Mouse (Mus musculus): ENCODE data around the gene Artn. TPM values are rescaled to one million over a fixed set of nuclear protein-coding genes. Genes with fewer than 3 reads are reported as not detected.

The Artn gene
- polyA plus RNA-seq, 1 experiment, result 0.38 TPM

- WGBS, result 84% methylated on average over 14 of the region's 14 CpGs
- no peak for DNase-seq
- Histone ChIP-seq H3K4me3 (replicated peaks; ENCODE audit: insufficient read depth, low read depth, low read length) (no peak overlapping the region), H3K4me1 (ENCODE audit: control insufficient read depth, insufficient read depth, low read length) (no peaks in the 10 kb centered on the region; the same call in 1 of the 2 replicates), H3K27me3 (ENCODE audit: control insufficient read depth, insufficient read depth, low read length) (no peaks in the 10 kb centered on the region), H3K27ac (ENCODE audit: insufficient read depth, low read length) (no peak overlapping the region)
- no peak for TF ChIP-seq CTCF (IDR thresholded peaks at IDR 0.05; ENCODE audit: borderline replicate concordance, insufficient read depth, low read depth, low read length)
- TF ChIP-seq POLR2A (IDR thresholded peaks at IDR 0.05; ENCODE audit: borderline replicate concordance, insufficient read depth, low read length), result no peak
Measured at GRCm38 (mm10) chr4:117964346-117965025, 34.9 kb upstream of the Artn start.

DNA sequence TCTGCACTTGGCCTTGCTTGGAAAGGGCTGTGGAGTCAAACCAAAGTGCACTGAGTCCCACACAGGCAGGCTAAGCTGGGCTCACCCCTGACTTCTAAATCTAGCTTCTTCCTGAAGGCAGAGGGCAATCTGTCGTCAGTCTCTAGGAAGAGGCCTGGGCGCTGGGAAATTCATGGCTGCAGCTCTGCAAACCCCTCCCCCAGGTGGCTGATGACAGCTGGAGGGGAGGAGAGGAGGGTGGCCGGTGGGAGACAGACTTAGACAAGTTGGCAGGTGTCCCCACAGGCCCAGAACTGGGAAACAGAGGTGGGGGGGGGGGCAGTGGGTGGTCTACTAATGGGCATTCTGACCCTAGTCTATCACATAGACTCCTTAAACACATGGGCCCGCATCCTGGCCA, 27.9 kb upstream of the Artn start:
- Histone ChIP-seq H3K27ac (ENCODE audit: insufficient read depth, low read length) (no peak overlapping the region), H3K27me3 (ENCODE audit: control insufficient read depth, insufficient read depth, low read length) (no peaks in the 10 kb centered on the region), H3K4me3 (replicated peaks; ENCODE audit: insufficient read depth, low read depth, low read length) (no peak overlapping the region), H3K4me1 (ENCODE audit: control insufficient read depth, insufficient read depth, low read length) (no peaks in the 10 kb centered on the region)
- TF ChIP-seq POLR2A (IDR thresholded peaks at IDR 0.05; ENCODE audit: borderline replicate concordance, insufficient read depth, low read length) (no peak), CTCF (IDR thresholded peaks at IDR 0.05; ENCODE audit: borderline replicate concordance, insufficient read depth, low read depth, low read length) (no peak)
- 30% methylated on average over 4 of the region's 4 CpGs for WGBS
- no peak for DNase-seq

DNA sequence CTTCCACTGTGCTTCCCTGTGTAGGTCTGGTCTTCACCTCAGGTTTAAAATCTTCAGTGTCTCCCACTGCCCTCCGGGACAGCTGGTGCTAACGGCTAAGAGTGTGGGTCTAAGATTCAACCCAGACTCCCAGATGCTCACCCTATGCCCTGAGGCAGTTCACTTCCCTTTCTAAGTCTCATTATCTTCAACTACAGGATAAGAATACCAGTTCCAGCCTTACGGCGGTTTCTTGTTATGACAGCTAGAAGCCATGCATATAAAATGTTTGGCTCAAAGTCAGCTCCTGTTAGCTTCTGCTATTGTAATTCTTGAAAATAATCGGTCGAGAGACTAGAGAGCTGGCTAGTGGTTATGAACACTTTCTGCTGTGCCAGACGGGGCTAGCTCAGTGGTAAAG, 17.9 kb upstream of the Artn start:
- H3K4me1 ChIP-seq (ENCODE audit: control insufficient read depth, insufficient read depth, low read length), result peaks cover 11% of the 10 kb centered on the region
- WGBS, result 40% methylated on average over 7 of the region's 7 CpGs
- no peak for DNase-seq
- TF ChIP-seq CTCF (IDR thresholded peaks at IDR 0.05; ENCODE audit: borderline replicate concordance, insufficient read depth, low read depth, low read length) (no peak), POLR2A (IDR thresholded peaks at IDR 0.05; ENCODE audit: borderline replicate concordance, insufficient read depth, low read length) (no peak)
- no peaks in the 10 kb centered on the region for H3K27me3 ChIP-seq (ENCODE audit: control insufficient read depth, insufficient read depth, low read length)
- no peak overlapping the region for H3K4me3 ChIP-seq (replicated peaks; ENCODE audit: insufficient read depth, low read depth, low read length)
- no peak overlapping the region for H3K27ac ChIP-seq (ENCODE audit: insufficient read depth, low read length)

DNA sequence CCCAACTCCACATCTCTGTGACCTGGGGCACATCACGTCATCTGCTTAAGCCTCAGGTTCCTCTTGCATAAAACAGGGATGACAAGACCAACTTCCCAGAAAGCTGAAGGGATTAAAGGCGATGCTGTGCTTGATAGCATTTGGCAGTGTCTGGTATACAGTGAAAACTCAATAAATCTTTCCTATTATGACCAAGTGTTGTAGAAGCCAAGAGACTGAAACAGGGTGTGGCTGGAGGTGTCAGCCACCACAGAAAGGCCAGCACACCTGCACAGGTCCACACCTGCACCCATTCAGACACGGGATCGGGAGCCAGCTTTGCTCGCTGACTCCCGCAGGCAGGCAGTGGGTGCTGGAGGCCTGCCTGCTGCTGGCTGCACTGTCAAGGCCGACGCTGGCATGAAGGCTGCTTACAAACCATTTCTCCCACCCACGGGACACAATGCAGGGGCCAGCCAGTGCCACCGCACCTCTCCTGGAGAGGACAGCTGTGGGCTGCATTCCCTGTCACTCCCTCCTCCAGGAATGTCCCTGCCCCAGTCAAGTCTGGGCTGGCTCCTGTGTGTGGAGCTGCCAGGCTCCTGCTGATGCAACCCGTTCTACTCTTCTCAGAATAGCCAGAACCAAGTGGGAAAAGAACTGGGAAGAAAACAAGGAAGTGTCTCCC, 17.2 kb upstream of the Artn start:
- Histone ChIP-seq H3K27ac (ENCODE audit: insufficient read depth, low read length) (no peak overlapping the region), H3K4me3 (replicated peaks; ENCODE audit: insufficient read depth, low read depth, low read length) (no peak overlapping the region), H3K4me1 (ENCODE audit: control insufficient read depth, insufficient read depth, low read length) (peaks cover 11% of the 10 kb centered on the region), H3K27me3 (ENCODE audit: control insufficient read depth, insufficient read depth, low read length) (no peaks in the 10 kb centered on the region)
- DNase-seq, result no peak
- TF ChIP-seq POLR2A (IDR thresholded peaks at IDR 0.05; ENCODE audit: borderline replicate concordance, insufficient read depth, low read length) (no peak), CTCF (IDR thresholded peaks at IDR 0.05; ENCODE audit: borderline replicate concordance, insufficient read depth, low read depth, low read length) (no peak)
- 35% methylated on average over 11 of the region's 11 CpGs for WGBS

DNA sequence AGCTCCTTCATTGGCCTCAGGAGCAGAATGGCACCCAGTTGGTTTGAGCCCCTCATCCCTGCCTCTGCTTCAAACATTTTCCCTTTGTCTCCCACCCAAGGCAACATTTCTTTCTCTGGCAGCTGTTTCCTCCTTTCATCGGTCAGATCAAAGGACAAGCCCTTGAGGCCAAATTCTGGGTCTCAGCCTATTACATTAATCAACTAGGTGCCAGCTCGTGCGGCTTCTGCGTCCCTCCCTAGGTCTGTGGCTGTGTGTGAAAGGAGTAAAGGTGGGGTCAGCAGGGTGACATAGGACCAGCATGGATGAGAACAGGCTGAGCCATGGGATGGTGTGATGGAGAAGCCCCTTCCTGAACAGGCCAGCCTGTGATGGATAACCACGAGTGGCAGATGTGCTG, 13.8 kb upstream of the Artn start:
- no peak for DNase-seq
- peaks cover 11% of the 10 kb centered on the region for H3K4me1 ChIP-seq (ENCODE audit: control insufficient read depth, insufficient read depth, low read length)
- 74% methylated on average over 5 of the region's 5 CpGs for WGBS
- H3K4me3 ChIP-seq (replicated peaks; ENCODE audit: insufficient read depth, low read depth, low read length), result no peak overlapping the region
- H3K27me3 ChIP-seq (ENCODE audit: control insufficient read depth, insufficient read depth, low read length), result no peaks in the 10 kb centered on the region
- no peak overlapping the region for H3K27ac ChIP-seq (ENCODE audit: insufficient read depth, low read length)
- TF ChIP-seq CTCF (IDR thresholded peaks at IDR 0.05; ENCODE audit: borderline replicate concordance, insufficient read depth, low read depth, low read length) (no peak), POLR2A (IDR thresholded peaks at IDR 0.05; ENCODE audit: borderline replicate concordance, insufficient read depth, low read length) (no peak)

- DNase-seq, result no peak
- H3K27me3 ChIP-seq (ENCODE audit: control insufficient read depth, insufficient read depth, low read length), result no peaks in the 10 kb centered on the region
- no peak for TF ChIP-seq CTCF (IDR thresholded peaks at IDR 0.05; ENCODE audit: borderline replicate concordance, insufficient read depth, low read depth, low read length)
- no peak for TF ChIP-seq POLR2A (IDR thresholded peaks at IDR 0.05; ENCODE audit: borderline replicate concordance, insufficient read depth, low read length)
Measured at GRCm38 (mm10) chr4:117936964-117937363, 7.4 kb upstream of the Artn start.

DNA sequence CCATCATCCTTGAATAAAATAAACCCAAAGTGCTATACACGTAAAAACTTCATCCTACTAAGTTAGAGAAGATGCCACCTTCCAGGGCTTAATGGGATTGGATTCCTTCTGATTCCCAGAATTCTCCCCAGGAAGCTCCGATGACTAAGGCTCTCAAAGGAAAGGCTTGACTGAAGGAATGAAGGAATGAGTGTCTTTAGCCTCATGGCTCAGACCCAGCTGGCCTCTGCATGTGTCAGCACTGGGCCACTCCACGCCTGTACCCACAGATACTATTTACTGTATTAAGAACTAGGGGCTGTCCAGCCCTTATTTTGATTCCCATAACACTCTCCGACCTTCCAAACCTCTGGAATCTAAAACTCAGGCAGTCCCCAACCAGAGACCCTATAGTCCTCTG, 4.5 kb upstream of the Artn start:
- H3K27me3 ChIP-seq (ENCODE audit: control insufficient read depth, insufficient read depth, low read length), result no peaks in the 10 kb centered on the region; the same call in 1 of the 2 replicates
- H3K27ac ChIP-seq (ENCODE audit: insufficient read depth, low read length), result no peak overlapping the region
- no peak overlapping the region for H3K4me3 ChIP-seq (replicated peaks; ENCODE audit: insufficient read depth, low read depth, low read length)
- DNase-seq, result no peak
- TF ChIP-seq POLR2A (IDR thresholded peaks at IDR 0.05; ENCODE audit: borderline replicate concordance, insufficient read depth, low read length) (no peak), CTCF (IDR thresholded peaks at IDR 0.05; ENCODE audit: borderline replicate concordance, insufficient read depth, low read depth, low read length) (no peak)
- 84% methylated on average over 4 of the region's 4 CpGs for WGBS
- H3K4me1 ChIP-seq (ENCODE audit: control insufficient read depth, insufficient read depth, low read length), result peaks cover 6% of the 10 kb centered on the region; the same call in 1 of the 2 replicates

More at GRCm38 (mm10) chr4:117936964-117937363, 7.4 kb upstream of the Artn start:
- WGBS, result 98% methylated on average over 5 of the region's 5 CpGs
- Histone ChIP-seq H3K4me3 (replicated peaks; ENCODE audit: insufficient read depth, low read depth, low read length) (no peak overlapping the region), H3K27ac (ENCODE audit: insufficient read depth, low read length) (no peak overlapping the region), H3K4me1 (ENCODE audit: control insufficient read depth, insufficient read depth, low read length) (no peaks in the 10 kb centered on the region)

GRCm38 (mm10) chr4:117933248-117933647, 3.7 kb upstream of the Artn start:
- TF ChIP-seq CTCF (IDR thresholded peaks at IDR 0.05; ENCODE audit: borderline replicate concordance, insufficient read depth, low read depth, low read length) (no peak), POLR2A (IDR thresholded peaks at IDR 0.05; ENCODE audit: borderline replicate concordance, insufficient read depth, low read length) (no peak)
- no peaks in the 10 kb centered on the region; the same call in 1 of the 2 replicates for H3K27me3 ChIP-seq (ENCODE audit: control insufficient read depth, insufficient read depth, low read length)
- DNase-seq, result no peak
- 83% methylated on average over 5 of the region's 5 CpGs for WGBS
- H3K27ac ChIP-seq (ENCODE audit: insufficient read depth, low read length), result no peak overlapping the region
- no peak overlapping the region for H3K4me3 ChIP-seq (replicated peaks; ENCODE audit: insufficient read depth, low read depth, low read length)
- peaks cover 6% of the 10 kb centered on the region; the same call in 1 of the 2 replicates for H3K4me1 ChIP-seq (ENCODE audit: control insufficient read depth, insufficient read depth, low read length)
